Mouse (Mus musculus): ENCODE data around the gene Fmod.

- TF ChIP-seq CTCF (IDR thresholded peaks at IDR 0.05; ENCODE audit: control insufficient read depth, insufficient read depth, insufficient replicate concordance, low read depth, low read length) (no peak), POLR2A (IDR thresholded peaks at IDR 0.05; ENCODE audit: control insufficient read depth, low read depth, low read length) (no peak)
Observed at GRCm38 (mm10) chr1:134067143-134067619, 30.1 kb downstream of the Fmod start.
